Mouse (Mus musculus): ENCODE results near the gene Tox3.

GRCm38 (mm10) chr8:90302951-90303350, 45.2 kb downstream of the Tox3 start:
- TF ChIP-seq CTCF (IDR thresholded peaks at IDR 0.05; ENCODE audit: low read depth) (no peak), EP300 (IDR thresholded peaks at IDR 0.05; ENCODE audit: low read depth) (no peak)
